Mouse (Mus musculus) embryonic facial prominence, embryonic 15.5 days (tissue): ENCODE measurements around the gene Ank3. TPM values are rescaled to one million over a fixed set of nuclear protein-coding genes. Genes with fewer than 3 reads are reported as not detected.
"Not testable (repeated sequence)": the region's sequence is repeated elsewhere in the genome, so short reads cannot be mapped to it uniquely, and the experiment has no call there.

Experiments
- ATAC-seq: fragments of 200-750 bp; cut with Nextera tagmentation; 2 replicates; pipeline ENCODE4 v1.8.0; 2017; ENCODE audit warnings: low read depth, moderate TSS enrichment; ENCODE audit not compliant: insufficient number of reproducible peaks, low FRiP score, low TSS enrichment
- H3K27ac ChIP-seq: fragments of 300-500 bp; sonication (generic); replicated peaks from 2 replicates; pipeline ENCODE4 v1.5.1; 2015; ENCODE audit warnings: mild to moderate bottlenecking, inconsistent platforms
- H3K27me3 ChIP-seq: fragments of 300-500 bp; sonication (generic); 2 replicates; pipeline ENCODE4 v1.6.1; 2015; ENCODE audit warnings: inconsistent platforms
- H3K36me3 ChIP-seq: fragments of 300-500 bp; sonication (generic); 2 replicates; pipeline ENCODE4 v1.6.1; 2015; ENCODE audit warnings: mild to moderate bottlenecking, inconsistent platforms
- H3K4me1 ChIP-seq: fragments of 300-500 bp; sonication (generic); 2 replicates; pipeline ENCODE4 v1.6.1; 2015; ENCODE audit warnings: inconsistent platforms
- H3K4me2 ChIP-seq: fragments of 300-500 bp; sonication (generic); replicated peaks from 2 replicates; pipeline ENCODE4 v1.6.1; 2015; ENCODE audit warnings: mild to moderate bottlenecking, inconsistent platforms
- H3K4me3 ChIP-seq: fragments of 300-500 bp; sonication (generic); replicated peaks from 2 replicates; pipeline ENCODE4 v1.5.1; 2015; ENCODE audit warnings: mild to moderate bottlenecking, inconsistent platforms
- H3K9ac ChIP-seq: fragments of 300-500 bp; sonication (generic); 2 replicates; pipeline ENCODE4 v1.6.1; 2015; ENCODE audit warnings: inconsistent platforms
- H3K9me3 ChIP-seq: fragments of 300-500 bp; sonication (generic); replicated peaks from 2 replicates; pipeline ENCODE4 v1.6.1; 2016; ENCODE audit warnings: inconsistent platforms
- WGBS: fragments of 180-500 bp; shearing (Covaris S2); methylation state at CpG from one replicate; pipeline ENCODE4 v1.1.7; 2015; 5-methylcytosine and 5-hydroxymethylcytosine counted together
- polyA plus RNA-seq: library from polyadenylated mRNA; unstranded; fragments of >200 nt; fragmentation: Nextera tagmentation; extraction: Ambion mirVana; gene quantifications from 2 replicates; pipeline ENCODE4 v1.2.1, GENCODE M21; 2015

Ank3 gene
- 23.1 and 24.3 TPM in 2 replicates for polyA plus RNA-seq

DNA sequence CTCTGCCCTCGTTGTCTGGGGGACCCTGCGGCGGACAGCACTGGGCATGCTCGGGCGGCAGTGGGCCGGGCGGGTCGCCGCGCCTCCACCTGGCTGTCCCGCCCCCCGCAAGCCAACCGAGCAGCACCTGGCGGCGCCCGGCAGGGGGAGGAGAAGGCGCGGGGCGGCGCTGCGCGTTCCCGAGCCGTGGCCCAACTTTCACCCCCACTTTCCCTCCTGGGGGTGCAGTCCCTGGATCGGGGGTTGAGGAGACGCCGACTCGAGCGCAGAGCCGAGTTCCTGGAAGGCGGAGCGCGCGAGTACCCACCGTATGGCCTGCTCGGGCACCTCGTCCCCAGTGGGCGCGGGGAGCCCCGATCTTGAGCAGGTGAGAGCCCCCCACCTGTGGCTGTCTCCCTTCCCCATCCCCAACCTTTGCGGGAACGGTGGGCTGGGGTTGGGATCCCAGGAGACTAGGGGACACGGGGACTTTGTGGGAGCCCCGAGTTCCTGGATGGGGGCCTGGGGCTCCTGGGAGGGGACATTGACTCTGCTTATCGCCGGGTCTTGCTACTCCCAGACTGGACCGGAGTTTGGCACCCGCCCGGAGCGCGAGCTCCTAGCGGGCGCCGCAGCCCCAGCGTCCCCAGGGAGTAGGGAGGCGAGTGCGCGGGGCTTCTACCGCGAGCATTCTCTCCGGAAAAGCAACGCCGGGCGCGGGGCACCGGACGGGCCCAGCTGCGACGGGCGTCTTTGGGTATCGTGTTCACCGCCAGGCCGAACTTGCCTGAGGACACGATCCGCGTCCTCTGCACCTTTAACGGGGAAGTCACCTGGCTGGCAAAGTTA is at the start of gene Ank3:
Gene Ank3, plus strand, starts transcription at position 11 of the 828 bp plus-strand sequence.
- Histone ChIP-seq H3K4me3 (peak within 1 kb of the TSS; percentile 64), H3K36me3 (no peaks in the 10 kb centered on the region), H3K27ac (no peak within 1 kb of the TSS), H3K4me2 (peak within 1 kb of the TSS; percentile 100), H3K9ac (peak within 1 kb of the TSS; percentile 41), H3K27me3 (peaks cover 28% of the 10 kb centered on the region), H3K4me1 (peaks cover 24% of the 10 kb centered on the region; the same call in 1 of the 2 replicates), H3K9me3 (no peaks in the 10 kb centered on the region)
- under 1% methylated on average over 71 of the region's 77 CpGs for WGBS
- peak; percentile 66 for ATAC-seq

DNA sequence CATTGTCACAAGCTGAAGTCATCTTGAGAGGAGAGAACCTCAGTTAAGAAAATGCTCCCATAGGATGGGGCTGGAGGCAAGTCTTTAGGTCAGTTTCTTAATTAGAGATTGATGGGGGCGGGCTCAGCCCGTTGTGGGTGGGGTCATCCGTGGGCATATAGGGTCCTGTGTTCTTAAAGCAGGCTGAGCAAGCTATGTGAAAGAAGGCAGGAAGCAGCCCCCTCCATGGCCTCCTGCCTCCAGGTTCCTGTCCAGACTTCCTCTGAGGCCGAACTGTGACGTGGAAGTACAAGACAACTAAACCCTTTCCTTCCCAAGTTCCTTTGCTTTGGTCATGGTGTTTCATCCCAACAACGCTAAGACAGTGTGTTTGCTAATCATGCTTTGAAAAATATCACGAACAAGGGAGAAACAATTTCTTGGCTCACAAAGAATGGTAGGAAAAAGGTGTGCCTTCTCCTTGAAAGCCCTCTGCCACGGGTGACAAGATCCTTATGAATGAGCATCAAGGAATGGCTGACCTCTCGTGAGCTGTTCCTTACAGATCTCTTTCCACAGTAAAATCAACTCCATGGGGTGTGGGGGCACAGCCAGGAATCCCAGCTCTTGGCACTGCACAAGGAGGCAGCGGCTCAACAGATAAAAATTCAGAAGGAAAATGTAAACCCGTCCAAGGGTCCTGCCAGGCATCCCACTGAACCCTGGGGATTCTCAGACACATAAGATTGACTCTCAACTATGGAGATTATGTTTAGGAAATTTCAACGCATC is 47.3 kb upstream of the Ank3 start:
- Histone ChIP-seq H3K4me1 (peaks cover 46% of the 10 kb centered on the region), H3K4me3 (peak overlapping the region; percentile 83), H3K27me3 (no peaks in the 10 kb centered on the region), H3K9ac (peak overlapping the region; percentile 65), H3K27ac (peak overlapping the region; percentile 82), H3K36me3 (peaks cover 28% of the 10 kb centered on the region), H3K9me3 (no peaks in the 10 kb centered on the region), H3K4me2 (peak overlapping the region; percentile 88)
- WGBS = 9% methylated on average over 12 of the region's 12 CpGs
- ATAC-seq = peak; percentile 39; the same call in 1 of the 2 replicates

DNA sequence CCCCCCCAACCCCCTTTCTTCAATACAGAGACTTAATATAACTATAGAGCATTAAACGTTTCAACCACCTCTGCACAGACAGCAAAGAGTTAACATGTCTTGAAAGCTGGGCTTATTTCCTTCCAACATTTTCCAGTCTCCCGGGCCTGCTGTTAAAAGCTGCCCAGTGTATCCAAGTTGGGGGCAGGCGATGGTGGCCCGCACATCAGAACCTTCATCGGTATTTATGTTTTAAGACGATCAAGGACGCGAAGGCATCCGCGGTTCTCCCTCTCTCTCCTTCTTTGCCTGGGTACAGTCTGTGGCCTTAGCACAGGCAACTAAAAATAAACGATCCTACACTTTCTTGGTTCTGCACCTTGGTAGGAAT is 46.7 kb upstream of the Ank3 start:
- ATAC-seq = no peak
- under 1% methylated on average over 11 of the region's 11 CpGs for WGBS
- H3K36me3 ChIP-seq = peaks cover 28% of the 10 kb centered on the region; the same call in 1 of the 2 replicates

DNA sequence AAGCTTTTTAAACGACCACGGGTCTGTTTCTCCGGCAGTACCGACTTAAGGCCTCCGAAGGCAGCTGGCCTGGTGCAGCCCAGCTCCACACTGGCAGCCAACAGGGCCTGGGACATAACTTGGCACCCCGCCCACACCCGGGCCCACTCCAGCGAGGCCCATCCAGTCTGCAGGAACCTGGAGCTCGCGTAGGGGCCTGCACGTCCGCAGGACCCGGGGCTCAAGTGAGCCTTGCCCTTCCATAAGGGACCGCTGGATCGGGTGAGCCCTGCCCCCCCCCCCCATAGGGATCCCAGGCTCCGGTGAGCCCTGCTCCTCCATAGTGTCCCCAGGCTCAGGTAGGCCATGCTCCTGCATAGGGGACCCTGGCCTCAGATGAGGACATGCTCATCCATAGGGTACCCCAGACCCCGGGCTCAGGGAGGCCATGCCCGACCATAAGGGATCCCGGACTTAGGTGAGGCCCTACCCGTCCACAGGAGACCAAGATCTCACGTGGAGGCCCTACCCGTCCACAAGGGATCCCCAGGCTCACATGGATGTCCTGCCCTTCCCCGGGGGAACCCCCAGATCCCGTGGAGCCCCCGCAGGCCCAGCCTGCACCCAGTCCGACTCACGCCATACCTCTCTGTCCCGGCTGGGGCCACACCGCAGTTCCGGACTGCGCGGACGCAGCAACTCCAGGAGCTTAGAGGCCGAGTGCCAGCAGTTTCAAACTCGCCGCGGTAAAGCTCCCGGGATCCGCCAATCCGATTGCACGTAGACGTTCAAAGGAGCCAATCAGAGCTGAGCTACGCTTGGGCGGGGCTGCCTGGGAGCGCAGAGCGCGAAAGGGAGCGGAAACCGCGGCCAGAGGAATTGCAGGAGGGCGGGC is 46.1 kb upstream of the Ank3 start, which contains the start of gene Cdk1:
Gene Cdk1, minus strand, starts transcription at position 727 of the 874 bp plus-strand sequence.
- peaks cover 22% of the 10 kb centered on the region; the same call in 1 of the 2 replicates for H3K36me3 ChIP-seq
- H3K27me3 ChIP-seq = no peaks in the 10 kb centered on the region
- H3K4me1 ChIP-seq = peaks cover 43% of the 10 kb centered on the region
- ATAC-seq = peak; percentile 95
- WGBS = under 1% methylated on average over 51 of the region's 51 CpGs
- H3K27ac ChIP-seq = peak within 1 kb of the TSS; percentile 82
- peak within 1 kb of the TSS; percentile 88 for H3K4me2 ChIP-seq
- peak within 1 kb of the TSS; percentile 83 for H3K4me3 ChIP-seq
- no peaks in the 10 kb centered on the region for H3K9me3 ChIP-seq
- H3K9ac ChIP-seq = peak within 1 kb of the TSS; percentile 65

More for the DNA sequence above, 46.7 kb upstream of the Ank3 start:
- Histone ChIP-seq H3K4me1 (peaks cover 46% of the 10 kb centered on the region), H3K4me2 (peak overlapping the region; percentile 88), H3K4me3 (peak overlapping the region; percentile 83), H3K9me3 (no peaks in the 10 kb centered on the region), H3K9ac (peak overlapping the region; percentile 65), H3K27ac (peak overlapping the region; percentile 82), H3K27me3 (no peaks in the 10 kb centered on the region)

DNA sequence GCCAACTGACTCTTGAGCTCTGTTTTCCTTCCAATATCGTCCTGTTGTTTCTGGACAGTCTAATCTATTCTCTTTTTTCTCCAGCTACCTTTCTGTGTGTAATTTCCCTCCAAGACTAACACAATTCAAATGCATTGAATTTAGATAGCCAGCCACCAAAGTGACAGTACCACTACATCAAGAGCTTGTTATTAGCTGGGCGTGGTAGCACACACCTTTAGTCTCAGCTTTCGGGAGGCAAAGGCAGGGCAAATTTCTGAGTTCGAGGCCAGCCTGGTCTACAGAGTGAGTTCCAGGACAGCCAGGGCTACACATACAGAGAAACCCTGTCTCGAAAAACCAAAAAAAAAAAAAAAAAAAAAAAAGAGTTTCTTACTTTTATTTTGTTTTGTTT is 45.5 kb upstream of the Ank3 start:
- H3K9ac ChIP-seq, H3K27me3 ChIP-seq, ATAC-seq, H3K27ac ChIP-seq, H3K9me3 ChIP-seq: not testable (repeated sequence)
- peaks cover 17% of the 10 kb centered on the region; the same call in 1 of the 2 replicates for H3K36me3 ChIP-seq
- H3K4me1 ChIP-seq = peaks cover 36% of the 10 kb centered on the region
- WGBS = 36% methylated on average over 5 of the region's 5 CpGs
- peak overlapping the region; percentile 83 for H3K4me3 ChIP-seq
- peak overlapping the region; percentile 88 for H3K4me2 ChIP-seq

DNA sequence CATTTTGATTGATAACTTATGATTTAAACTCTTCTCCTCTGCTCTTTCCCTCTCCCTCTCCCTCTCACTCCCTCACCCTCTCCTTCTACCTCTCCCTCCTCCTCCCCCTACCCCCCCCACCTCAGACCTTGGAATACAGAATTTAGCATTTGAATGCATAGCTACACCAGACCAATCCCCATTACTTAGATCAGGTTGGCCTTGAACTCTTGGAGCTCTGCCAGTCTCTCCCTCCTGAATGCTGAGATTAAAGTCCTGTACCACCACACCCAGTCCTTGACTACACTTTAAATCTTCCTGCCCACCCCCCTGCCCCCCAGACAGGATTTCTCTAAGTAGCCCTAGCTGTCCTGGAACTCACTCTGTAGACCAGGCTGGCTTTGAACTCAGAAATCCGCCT is 38.9 kb upstream of the Ank3 start:
- ATAC-seq = no peak
- H3K4me2 ChIP-seq = no peak overlapping the region
- no peak overlapping the region for H3K4me3 ChIP-seq
- H3K27me3 ChIP-seq = no peaks in the 10 kb centered on the region
- H3K27ac ChIP-seq = no peak overlapping the region
- no peak overlapping the region for H3K9ac ChIP-seq
- no peaks in the 10 kb centered on the region for H3K36me3 ChIP-seq
- no peaks in the 10 kb centered on the region for H3K9me3 ChIP-seq
- WGBS = 90% methylated on average over 1 of the region's 1 CpGs
- H3K4me1 ChIP-seq = no peaks in the 10 kb centered on the region

DNA sequence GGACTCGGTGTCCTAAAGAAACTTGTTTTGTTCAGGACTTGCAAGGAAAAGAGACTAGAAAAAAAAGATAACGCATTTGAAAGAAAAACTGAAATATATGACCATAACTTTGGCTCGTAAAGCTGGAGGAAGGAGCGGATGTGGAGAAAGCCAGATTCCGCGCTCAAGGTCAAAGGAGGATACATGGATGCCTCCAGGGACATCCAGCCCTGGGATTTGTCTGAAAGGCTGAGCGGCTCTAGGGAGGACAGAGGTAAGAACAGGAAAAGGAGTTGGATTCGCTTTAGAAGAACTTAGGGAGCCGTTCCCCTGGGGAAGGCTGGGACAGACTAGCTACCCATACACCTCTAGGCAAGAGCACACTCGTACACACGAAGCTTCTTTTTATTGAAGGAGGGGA is 32.4 kb upstream of the Ank3 start:
- Histone ChIP-seq H3K9me3 (no peaks in the 10 kb centered on the region), H3K27me3 (no peaks in the 10 kb centered on the region), H3K36me3 (no peaks in the 10 kb centered on the region), H3K4me2 (no peak overlapping the region), H3K9ac (no peak overlapping the region), H3K4me1 (no peaks in the 10 kb centered on the region), H3K4me3 (no peak overlapping the region), H3K27ac (no peak overlapping the region)
- WGBS = 81% methylated on average over 11 of the region's 11 CpGs
- no peak for ATAC-seq

DNA sequence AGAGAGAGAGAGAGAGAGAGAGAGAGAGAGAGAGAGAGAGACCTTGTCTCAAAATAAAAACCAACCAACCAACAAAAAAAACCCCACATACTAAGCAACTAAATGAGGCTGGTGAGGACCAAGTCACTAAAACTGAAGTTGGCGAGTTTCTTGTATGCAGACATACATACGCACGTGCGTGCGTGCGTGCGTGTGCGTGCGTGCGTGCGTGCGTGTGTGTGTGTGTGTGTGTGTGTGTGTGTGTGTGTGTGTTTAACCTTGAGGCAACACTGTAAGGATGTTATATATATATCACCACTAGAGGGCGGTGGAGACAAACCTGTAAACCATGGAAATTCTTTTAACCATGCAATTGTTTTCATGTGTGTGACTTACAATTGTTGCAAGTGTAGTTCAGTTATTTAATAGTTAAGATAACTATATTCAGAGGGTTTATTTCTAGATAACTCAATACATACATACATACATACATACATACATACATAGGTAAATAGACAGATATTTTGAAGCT is 31.6 kb upstream of the Ank3 start:
- Histone ChIP-seq H3K4me3 (no peak overlapping the region), H3K4me1 (no peaks in the 10 kb centered on the region), H3K36me3 (no peaks in the 10 kb centered on the region), H3K4me2 (no peak overlapping the region), H3K9ac (no peak overlapping the region), H3K9me3 (no peaks in the 10 kb centered on the region), H3K27me3 (no peaks in the 10 kb centered on the region), H3K27ac (no peak overlapping the region)
- 83% methylated on average over 13 of the region's 13 CpGs for whole genome bisulfite sequencing
- ATAC-seq = no peak

DNA sequence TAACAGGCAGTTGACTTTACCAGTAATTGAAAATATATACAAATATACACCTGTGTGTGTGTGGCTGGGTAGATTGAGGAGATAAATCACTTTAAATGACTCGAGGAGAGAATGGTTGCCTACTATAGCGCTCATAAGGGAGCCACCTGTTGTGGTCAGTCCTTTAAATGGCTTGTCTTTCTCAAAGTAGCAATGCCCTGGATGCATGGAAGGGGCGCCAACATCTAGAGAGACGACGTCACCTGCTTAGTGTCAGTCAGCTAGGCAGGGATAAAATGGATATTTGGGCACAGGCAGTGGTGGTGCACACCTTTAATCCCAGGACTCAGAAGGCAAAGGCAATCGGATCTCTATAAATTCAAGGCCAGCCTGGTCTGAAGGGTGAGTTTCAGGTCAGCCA is 29.3 kb upstream of the Ank3 start:
- ATAC-seq = no peak
- no peaks in the 10 kb centered on the region for H3K27me3 ChIP-seq
- no peaks in the 10 kb centered on the region for H3K9me3 ChIP-seq
- no peak overlapping the region for H3K27ac ChIP-seq
- no peaks in the 10 kb centered on the region for H3K36me3 ChIP-seq
- no peak overlapping the region for H3K4me2 ChIP-seq
- H3K4me1 ChIP-seq = no peaks in the 10 kb centered on the region
- no peak overlapping the region for H3K9ac ChIP-seq
- WGBS = 74% methylated on average over 6 of the region's 6 CpGs
- no peak overlapping the region for H3K4me3 ChIP-seq

DNA sequence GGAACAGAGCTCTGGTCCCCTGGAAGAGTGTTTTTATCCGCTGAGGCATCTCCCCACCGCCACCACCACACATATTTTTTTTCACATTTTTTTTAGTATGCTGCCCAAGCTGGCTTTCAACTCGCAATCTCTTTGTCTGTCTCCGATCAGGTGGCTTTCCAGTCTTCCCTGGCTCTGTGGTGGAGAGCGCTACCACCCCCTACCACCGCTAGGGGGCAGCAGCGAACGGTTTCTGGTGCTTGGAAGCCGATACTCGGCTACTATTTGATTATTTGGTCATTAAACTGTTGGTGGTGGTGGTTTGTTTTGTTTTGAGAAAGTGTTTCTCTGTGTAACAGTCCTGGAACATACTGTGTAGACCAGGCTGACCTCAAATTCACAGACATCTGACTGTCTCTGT is 27.1 kb upstream of the Ank3 start:
- Histone ChIP-seq H3K9ac (no peak overlapping the region), H3K4me1 (no peaks in the 10 kb centered on the region), H3K4me3 (no peak overlapping the region), H3K27me3 (no peaks in the 10 kb centered on the region), H3K36me3 (no peaks in the 10 kb centered on the region), H3K9me3 (no peaks in the 10 kb centered on the region), H3K27ac (no peak overlapping the region), H3K4me2 (no peak overlapping the region)
- 13% methylated on average over 10 of the region's 10 CpGs for WGBS
- ATAC-seq = no peak
